Mouse (Mus musculus): ENCODE data around the gene Mrm2. TPM values are rescaled to one million over a fixed set of nuclear protein-coding genes. Genes with fewer than 3 reads are reported as not detected.

The Mrm2 gene
- total RNA-seq, 2 experiments from 2014 or later = 9.7 to 11.2 TPM

- no peak for DNase-seq (ENCODE audit: low spot score in 2 of 2)
- intact Hi-C loops (cut with DNase I) = loop anchor here (5.0 kb wide), 1 partner anchor 52 kb away; no protein-coding TSS in a partner anchor
Observed at GRCm38 (mm10) chr5:140349882-140350281, 18.2 kb upstream of the Mrm2 start.

- intact Hi-C loops (cut with DNase I) = loop anchor here (5.0 kb wide), 1 partner anchor 56 kb away; no protein-coding TSS in a partner anchor
- no peak for DNase-seq (ENCODE audit: low spot score in 2 of 2)
Observed at GRCm38 (mm10) chr5:140346050-140346449, 14.4 kb upstream of the Mrm2 start.

GRCm38 (mm10) chr5:140345244-140345643 lies 13.5 kb upstream of the Mrm2 start:
- DNase-seq (ENCODE audit: low spot score in 2 of 2) = no peak

GRCm38 (mm10) chr5:140342880-140343279 lies 11.2 kb upstream of the Mrm2 start:
- intact Hi-C loops (cut with DNase I) = no loop called here
- DNase-seq (ENCODE audit: low spot score in 2 of 2) = no peak

More at GRCm38 (mm10) chr5:140345244-140345643, 13.5 kb upstream of the Mrm2 start:
- intact Hi-C loops (cut with DNase I) = loop anchor here (5.0 kb wide), 1 partner anchor 57 kb away; no protein-coding TSS in a partner anchor

- no peak for DNase-seq (ENCODE audit: low spot score in 2 of 2)
- intact Hi-C loops (cut with DNase I) = loop anchor here (5.0 to 10.0 kb wide), 2 partner anchors 77 to 185 kb away; partner anchors contain the start of gene Eif3b
Observed at GRCm38 (mm10) chr5:140339836-140340235, 8.1 kb upstream of the Mrm2 start.

GRCm38 (mm10) chr5:140338779-140339178 lies 7.1 kb upstream of the Mrm2 start:
- intact Hi-C loops (cut with DNase I) = loop anchor here (5.0 to 10.0 kb wide), 2 partner anchors 79 to 186 kb away; partner anchors contain the start of gene Eif3b
- no peak for DNase-seq (ENCODE audit: low spot score in 2 of 2)

GRCm38 (mm10) chr5:140336680-140337079 lies 5.0 kb upstream of the Mrm2 start:
- intact Hi-C loops (cut with DNase I) = loop anchor here (5.0 to 10.0 kb wide), 2 partner anchors 81 to 188 kb away; partner anchors contain the start of gene Eif3b
- DNase-seq (ENCODE audit: low spot score in 2 of 2) = peak; percentile 19 to 43

- intact Hi-C loops (cut with DNase I) = loop anchor here (5.0 to 10.0 kb wide), 2 partner anchors 191 to 496 kb away; no protein-coding TSS in a partner anchor
- DNase-seq (ENCODE audit: low spot score in 2 of 2) = no peak
Observed at GRCm38 (mm10) chr5:140333631-140334030, 1.9 kb upstream of the Mrm2 start.

GRCm38 (mm10) chr5:140332519-140332918 lies 821 bp upstream of the Mrm2 start:
- no peak for DNase-seq (ENCODE audit: low spot score in 2 of 2)
- intact Hi-C loops (cut with DNase I) = loop anchor here (5.0 to 10.0 kb wide), 2 partner anchors 192 to 495 kb away; no protein-coding TSS in a partner anchor

GRCm38 (mm10) chr5:140324058-140324457 lies 7.6 kb downstream of the Mrm2 start:
- intact Hi-C loops (cut with DNase I) = no loop called here
- DNase-seq (ENCODE audit: low spot score in 2 of 2) = no peak

- peak in 1 of 2 experiments; percentile 9 for DNase-seq (ENCODE audit: low spot score in 2 of 2)
- intact Hi-C loops (cut with DNase I) = no loop called here
Observed at GRCm38 (mm10) chr5:140321756-140322575, 9.7 kb downstream of the Mrm2 start.

GRCm38 (mm10) chr5:140321042-140321755 lies 10.5 kb downstream of the Mrm2 start, which contains the start of the genes Mad1l1 and Nudt1:
Gene Mad1l1 (minus strand): TSS chr5:140321552.
Gene Nudt1 (plus strand): TSS chr5:140321656.
- intact Hi-C loops (cut with DNase I) = no loop called here
- DNase-seq (ENCODE audit: low spot score in 2 of 2) = peak; percentile 93 to 94

GRCm38 (mm10) chr5:140316716-140317115 lies 15.0 kb downstream of the Mrm2 start:
- intact Hi-C loops (cut with DNase I) = no loop called here

GRCm38 (mm10) chr5:140307602-140308001 lies 24.1 kb downstream of the Mrm2 start:
- intact Hi-C loops (cut with DNase I) = no loop called here
- DNase-seq (ENCODE audit: low spot score in 2 of 2) = no peak

More at GRCm38 (mm10) chr5:140316716-140317115, 15.0 kb downstream of the Mrm2 start:
- DNase-seq (ENCODE audit: low spot score in 2 of 2) = no peak

GRCm38 (mm10) chr5:140306016-140306415 lies 25.7 kb downstream of the Mrm2 start:
- intact Hi-C loops (cut with DNase I) = no loop called here
- no peak for DNase-seq (ENCODE audit: low spot score in 2 of 2)

GRCm38 (mm10) chr5:140298291-140298690 lies 33.4 kb downstream of the Mrm2 start:
- no peak for DNase-seq (ENCODE audit: low spot score in 2 of 2)
- intact Hi-C loops (cut with DNase I) = no loop called here

- intact Hi-C loops (cut with DNase I) = loop anchor here (5.0 kb wide), 1 partner anchor 95 kb away; no protein-coding TSS in a partner anchor
- peak; percentile 76 to 78 for DNase-seq (ENCODE audit: low spot score in 2 of 2)
Observed at GRCm38 (mm10) chr5:140292152-140292551, 39.5 kb downstream of the Mrm2 start.

- intact Hi-C loops (cut with DNase I) = loop anchor here (5.0 kb wide), 2 partner anchors 382 to 452 kb away; partner anchors contain the start of gene Elfn1
- no peak for DNase-seq (ENCODE audit: low spot score in 2 of 2)
Observed at GRCm38 (mm10) chr5:140289161-140289560, 42.5 kb downstream of the Mrm2 start.

- DNase-seq (ENCODE audit: low spot score in 2 of 2) = no peak
- intact Hi-C loops (cut with DNase I) = loop anchor here (5.0 kb wide), 2 partner anchors 381 to 451 kb away; partner anchors contain the start of gene Elfn1
Observed at GRCm38 (mm10) chr5:140288287-140288686, 43.4 kb downstream of the Mrm2 start.
